Mouse (Mus musculus) adrenal gland, adult 8-10 months (tissue): ENCODE results near the gene Smg7. TPM values are rescaled to one million over a fixed set of nuclear protein-coding genes. Genes with fewer than 3 reads are reported as not detected.
A peak's percentile ranks its signal among the peaks of the same experiment; 100 is the strongest.
"Not testable (repeated sequence)": the region's sequence is repeated elsewhere in the genome, so short reads cannot be mapped to it uniquely, and the experiment has no call there.

Experiments used
- DNase-seq: peaks from one replicate; pipeline ENCODE4 v3.0.0; 2022
- total RNA-seq, 4 experiments: library from RNA; stranded (reverse); gene quantifications; 2 replicates each; pipeline ENCODE4 v1.2.4; 2022

Smg7 gene
- total RNA-seq = 10 to 100 TPM; 48.2 to 81.5 (median 69.6) TPM

DNA sequence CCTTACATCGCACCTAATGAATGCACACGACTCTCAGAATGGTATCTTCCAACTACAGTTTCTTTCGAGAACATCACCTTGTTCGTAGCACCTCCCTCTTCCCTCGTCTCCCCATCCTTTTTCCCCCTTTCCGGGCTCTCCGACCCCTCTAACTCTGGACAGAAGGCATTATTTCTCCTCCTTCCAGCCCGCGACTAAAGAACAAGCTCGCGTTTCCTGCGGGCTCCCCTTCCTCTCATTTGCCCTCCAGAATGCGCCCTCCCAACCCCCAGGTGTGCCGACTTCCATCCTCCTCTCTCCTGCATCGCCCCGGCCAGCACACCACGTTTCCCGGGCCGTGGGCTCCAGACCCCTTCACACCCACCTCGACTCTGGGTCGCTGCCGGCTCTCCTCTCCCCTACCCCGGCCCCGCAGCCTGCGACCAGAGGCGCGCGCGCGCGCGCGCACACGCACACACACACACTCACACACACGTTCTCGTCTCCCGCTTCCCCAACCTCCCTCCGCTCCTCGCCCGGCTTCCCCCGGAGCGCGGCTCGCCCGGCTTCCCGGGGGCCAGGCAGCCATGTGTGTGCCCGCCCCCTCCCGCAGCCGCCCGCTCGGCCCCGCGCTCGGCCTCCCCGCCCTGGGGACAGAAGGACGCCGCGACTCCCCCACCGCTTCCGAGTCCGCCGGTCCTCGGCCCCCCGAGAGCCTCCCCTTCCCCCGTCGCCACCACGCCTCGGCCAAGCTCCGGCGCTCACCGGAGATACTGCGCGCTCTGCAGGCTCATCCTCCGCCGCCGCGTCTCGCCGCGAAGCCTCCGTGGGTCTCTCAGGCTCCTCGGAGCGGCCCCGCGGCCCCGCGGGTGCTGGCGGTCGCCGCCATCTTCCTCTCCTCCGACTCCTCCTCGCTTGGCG is at the start of gene Smg7:
Smg7 (minus strand) TSS at position 882 of the 900 bp plus-strand sequence.
- DNase-seq = peak; percentile 60

- DNase-seq = no peak
Observed at GRCm38 (mm10) chr1:152942977-152943376, 40.5 kb upstream of the Smg7 start.

GRCm38 (mm10) chr1:152936365-152936764 is 33.9 kb upstream of the Smg7 start:
- no peak for DNase-seq

DNA sequence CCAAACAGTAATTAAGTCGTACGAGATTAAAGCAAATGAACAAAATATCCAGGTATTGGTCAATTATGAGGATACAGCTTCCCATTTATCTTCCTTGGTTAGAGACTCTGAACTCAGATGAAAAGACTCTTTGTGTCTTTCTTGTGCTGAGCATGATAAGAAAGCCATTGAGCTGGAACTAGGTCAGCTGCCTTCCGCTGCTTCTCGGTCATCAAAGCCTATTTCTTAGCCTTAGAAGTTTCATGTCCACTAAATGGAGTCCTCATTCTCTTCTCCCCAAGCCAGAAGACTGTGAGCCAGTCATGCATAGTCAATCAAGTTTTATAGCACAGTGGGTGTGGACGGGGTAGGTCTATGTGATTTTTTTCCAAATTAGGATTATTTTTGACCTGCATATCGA is 33.0 kb upstream of the Smg7 start:
- no peak for DNase-seq

DNA sequence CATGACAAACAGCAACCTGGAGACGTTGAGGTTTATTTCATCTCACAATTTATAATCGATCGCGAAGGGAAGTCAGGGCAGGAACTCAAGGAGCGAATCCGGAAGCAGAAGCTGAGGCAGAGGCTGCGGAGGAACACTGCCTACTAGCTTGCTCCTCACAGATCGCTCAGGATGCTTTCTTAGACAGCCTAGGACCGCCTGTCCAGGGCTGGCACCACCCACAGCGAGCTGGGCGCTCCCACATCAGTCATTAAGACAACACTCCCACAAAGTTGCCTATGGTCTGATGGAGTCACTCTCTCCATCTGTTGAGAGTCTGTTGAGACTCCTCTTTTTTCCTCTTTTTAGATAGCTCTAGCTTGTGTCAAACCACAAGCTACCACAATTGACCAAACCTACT is 31.5 kb upstream of the Smg7 start:
- no peak for DNase-seq

GRCm38 (mm10) chr1:152921786-152922185 is 19.3 kb upstream of the Smg7 start:
- DNase-seq = no peak

- no peak for DNase-seq
Observed at GRCm38 (mm10) chr1:152917626-152918025, 15.2 kb upstream of the Smg7 start.

DNA sequence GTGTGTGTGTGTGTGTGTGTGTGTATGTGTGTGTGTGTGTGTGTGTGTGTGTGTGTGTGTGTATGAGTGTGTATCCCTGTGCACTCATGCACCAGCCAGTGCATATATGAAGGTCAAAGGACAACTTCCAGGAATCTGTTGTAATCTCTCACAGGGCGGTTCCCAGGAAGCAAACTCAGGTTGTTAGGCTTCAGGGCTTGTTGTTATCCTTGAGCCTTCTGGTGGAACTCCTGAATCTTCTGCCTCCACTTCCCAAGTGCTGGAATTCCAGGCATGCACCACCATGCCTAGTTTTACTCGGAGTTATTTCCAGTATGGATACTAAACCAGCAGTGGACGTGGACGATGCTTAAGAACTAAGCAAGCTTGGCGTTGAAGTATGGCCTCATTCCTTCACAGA is 14.5 kb upstream of the Smg7 start:
- no peak for DNase-seq

GRCm38 (mm10) chr1:152915766-152916165 is 13.3 kb upstream of the Smg7 start:
- no peak for DNase-seq

DNA sequence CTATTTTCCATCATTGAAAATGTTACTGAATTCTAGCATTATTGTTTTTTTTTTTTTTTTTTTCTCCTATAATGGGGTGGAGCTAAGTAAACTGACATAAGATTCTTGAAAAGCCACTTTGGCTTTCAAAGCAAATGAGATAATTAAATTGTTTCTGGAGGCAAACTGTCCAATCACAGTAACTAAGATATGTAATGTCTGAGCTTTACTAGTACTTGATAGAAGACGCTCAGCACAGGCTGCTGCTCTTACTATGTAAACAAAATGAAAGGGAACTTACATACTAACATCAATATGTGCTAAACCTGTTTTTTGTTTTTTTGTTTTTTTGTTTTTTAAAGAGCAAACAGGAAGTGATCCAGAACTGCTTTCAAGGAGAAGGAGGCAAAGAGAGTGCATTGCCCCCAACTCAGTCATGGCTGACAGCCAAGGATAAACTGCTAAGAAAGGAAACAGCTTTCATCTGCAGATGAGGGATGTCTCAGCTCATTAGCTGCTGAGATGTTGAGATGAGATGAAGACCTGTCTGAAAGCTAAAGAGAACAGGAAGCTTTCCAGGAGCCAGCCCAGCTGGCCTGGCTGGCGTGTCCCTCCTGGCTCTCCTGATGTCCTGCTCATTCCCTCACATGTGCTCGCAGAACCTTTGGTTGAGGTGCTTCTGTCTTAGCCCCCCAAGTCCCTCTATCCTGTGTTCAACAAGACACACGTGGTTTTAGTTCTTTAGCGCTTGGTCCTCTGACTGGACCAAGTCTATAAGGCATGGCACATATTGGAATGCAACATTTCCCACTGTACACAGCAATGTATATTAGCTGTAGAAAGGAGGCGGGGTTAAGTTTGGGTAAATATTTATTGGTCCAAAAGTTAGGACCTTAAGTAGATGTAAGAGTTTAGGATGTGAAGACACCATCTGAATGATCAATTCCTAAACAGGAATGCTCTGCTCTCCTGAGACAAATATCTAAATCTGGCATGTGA is 11.3 kb upstream of the Smg7 start:
- DNase-seq = no peak

GRCm38 (mm10) chr1:152904469-152904868 is 2.0 kb upstream of the Smg7 start:
- DNase-seq = peak; percentile 82

- DNase-seq = no peak
Observed at GRCm38 (mm10) chr1:152903591-152904135, 1.2 kb upstream of the Smg7 start.

GRCm38 (mm10) chr1:152902665-152903516 is 445 bp upstream of the Smg7 start:
- peak; percentile 95 for DNase-seq

GRCm38 (mm10) chr1:152901419-152901764 is 1.1 kb downstream of the Smg7 start:
- no peak for DNase-seq

- not testable (repeated sequence) for DNase-seq
Observed at GRCm38 (mm10) chr1:152888086-152888485, 14.4 kb downstream of the Smg7 start.

DNA sequence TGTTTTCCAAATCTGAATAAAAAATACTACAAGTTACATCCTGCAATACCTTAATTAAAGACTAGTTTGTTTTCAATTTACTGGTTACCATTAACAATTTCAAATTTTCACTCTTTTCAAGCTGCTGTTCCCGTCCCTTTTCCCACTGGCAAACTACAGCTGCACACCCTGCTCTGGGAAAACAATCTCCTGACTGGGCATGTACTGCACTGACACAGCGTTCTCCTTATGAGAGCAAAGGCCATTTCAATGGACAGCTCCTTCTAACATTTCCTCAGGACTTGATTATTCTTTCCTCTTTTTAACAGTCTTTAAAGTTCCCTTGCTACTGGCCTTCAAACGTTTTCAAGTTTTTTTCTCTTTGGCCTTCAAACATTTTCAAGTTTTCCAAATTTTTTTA is 31.4 kb downstream of the Smg7 start:
- no peak for DNase-seq

- no peak for DNase-seq
Observed at GRCm38 (mm10) chr1:152869901-152870300, 32.5 kb downstream of the Smg7 start.

DNA sequence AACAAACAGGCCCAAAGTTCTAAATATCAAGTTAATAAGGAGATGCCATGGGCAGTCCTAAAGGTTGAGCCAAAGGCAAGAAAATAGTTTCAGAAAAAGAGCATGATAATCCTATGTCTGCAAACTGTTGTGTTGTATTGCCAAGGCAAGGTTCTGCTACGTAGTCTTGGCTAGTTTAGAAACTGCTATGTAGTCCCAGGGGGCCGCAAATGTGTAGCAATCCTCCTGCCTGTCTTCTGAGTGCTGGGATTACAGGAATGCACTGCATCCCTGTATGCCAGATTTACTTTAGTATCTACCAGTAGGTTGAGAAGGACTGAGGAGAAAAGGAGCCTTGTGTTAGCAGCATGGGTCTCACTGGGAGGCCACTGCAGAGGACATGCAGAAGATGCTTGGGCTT is 55.6 kb downstream of the Smg7 start:
- no peak for DNase-seq

DNA sequence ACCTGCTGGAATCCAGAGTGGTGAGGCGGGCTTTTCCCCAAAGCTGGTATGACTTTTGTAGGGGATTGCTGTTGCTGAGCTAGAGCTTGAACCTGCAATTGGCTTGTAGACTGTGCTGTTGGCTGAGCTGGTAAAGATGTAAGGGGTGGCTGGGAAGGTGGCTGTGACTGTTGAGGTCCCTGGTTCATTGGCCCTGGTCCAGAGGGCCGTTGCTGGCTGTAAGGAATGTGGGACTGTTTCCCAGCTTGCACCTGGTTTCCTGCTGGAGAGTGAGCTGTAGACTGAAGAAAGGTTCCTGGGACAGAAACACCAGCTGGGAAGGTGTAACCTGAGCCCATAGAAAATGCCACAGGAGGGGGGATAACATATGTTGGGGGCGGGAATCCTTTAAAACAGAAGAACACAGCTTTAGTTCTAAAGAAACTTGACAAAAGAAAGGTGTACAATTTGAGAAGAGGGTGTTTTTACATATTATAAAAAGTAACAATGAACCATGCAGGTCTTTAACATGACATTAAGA is 57.2 kb downstream of the Smg7 start:
- no peak for DNase-seq

- DNase-seq = no peak
Observed at GRCm38 (mm10) chr1:152844634-152845033, 57.8 kb downstream of the Smg7 start.

GRCm38 (mm10) chr1:152841057-152841456 is 61.4 kb downstream of the Smg7 start:
- no peak for DNase-seq

DNA sequence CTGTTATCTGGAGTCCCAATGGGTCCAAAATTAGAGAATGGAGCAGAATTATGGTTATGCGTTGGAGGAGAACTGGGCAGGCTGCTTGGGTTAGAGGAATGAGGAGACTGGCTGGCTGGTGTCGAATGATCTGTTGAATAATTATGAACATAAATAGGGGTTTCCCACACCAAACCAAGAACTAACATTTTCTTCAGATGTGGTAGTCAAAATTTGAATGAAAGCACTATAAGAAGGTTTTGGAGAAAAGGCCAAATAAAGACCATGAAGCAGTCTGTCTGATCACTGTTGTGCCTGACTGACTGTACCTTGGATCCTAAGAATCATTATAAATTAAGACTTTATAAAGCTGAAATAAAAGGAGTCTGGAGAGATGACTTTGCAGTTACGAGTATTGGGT is 62.1 kb downstream of the Smg7 start:
- no peak for DNase-seq
